Mouse (Mus musculus) liver, embryonic 11.5 days (tissue): ENCODE measurements around the gene Tmbim7. TPM values are rescaled to one million over a fixed set of nuclear protein-coding genes. Genes with fewer than 3 reads are reported as not detected.

ENCODE experiments used
- ATAC-seq: fragments of 200-750 bp; cut with Nextera tagmentation; replicated peaks from 2 replicates; pipeline ENCODE4 v1.8.0; 2017; ENCODE audit warnings: moderate number of reproducible peaks, mild to moderate bottlenecking, moderate TSS enrichment, moderate library complexity; ENCODE audit not compliant: low FRiP score
- DNase-seq: peaks from one replicate; pipeline ENCODE4 v3.0.0-alpha.2; 2017; ENCODE audit warnings: low spot score
- H3K27ac ChIP-seq: fragments of 300-500 bp; sonication (generic); 2 replicates; pipeline ENCODE4 v1.5.1; 2014; ENCODE audit warnings: mild to moderate bottlenecking, low read depth, low read length, control low read depth
- H3K27me3 ChIP-seq: fragments of 300-500 bp; sonication (generic); replicated peaks from 2 replicates; pipeline ENCODE4 v1.6.1; 2014; ENCODE audit warnings: low read length, mixed read lengths; ENCODE audit not compliant: control insufficient read depth, insufficient read depth
- H3K36me3 ChIP-seq: fragments of 300-500 bp; sonication (generic); 2 replicates; pipeline ENCODE4 v1.6.1; 2014; ENCODE audit warnings: mild to moderate bottlenecking, low read length, moderate library complexity, mixed read lengths; ENCODE audit not compliant: control insufficient read depth, insufficient read depth
- H3K4me1 ChIP-seq: fragments of 300-500 bp; sonication (generic); replicated peaks from 2 replicates; pipeline ENCODE4 v1.6.1; 2014; ENCODE audit warnings: low read length, mixed read lengths; ENCODE audit not compliant: control insufficient read depth, insufficient read depth
- H3K4me2 ChIP-seq: fragments of 300-500 bp; sonication (generic); 2 replicates; pipeline ENCODE4 v1.6.1; 2014; ENCODE audit warnings: mild to moderate bottlenecking, control low read depth, moderate library complexity
- H3K4me3 ChIP-seq: fragments of 300-500 bp; sonication (generic); 2 replicates; pipeline ENCODE4 v1.5.1; 2014; ENCODE audit warnings: low read depth, low read length, control low read depth
- H3K9ac ChIP-seq: fragments of 300-500 bp; sonication (generic); 2 replicates; pipeline ENCODE4 v1.6.1; 2014; ENCODE audit warnings: low read depth, low read length, control low read depth
- H3K9me3 ChIP-seq: fragments of 300-500 bp; sonication (generic); 2 replicates; pipeline ENCODE4 v1.6.1; 2016; ENCODE audit warnings: low read length, inconsistent platforms, mixed read lengths; ENCODE audit not compliant: control insufficient read depth
- WGBS: fragments of 180-500 bp; shearing (Covaris S2); extraction: QIAGEN DNeasy Blood & Tissue Kit; methylation state at CpG from one replicate; pipeline ENCODE4 v1.1.7; 2014; 5-methylcytosine and 5-hydroxymethylcytosine counted together
- microRNA-seq: library from miRNA; unstranded; fragments of <30 nt; microRNA quantifications from one replicate; pipeline ENCODE4, GENCODE M21; 2017; ENCODE audit warnings: borderline number of aligned reads
- polyA plus RNA-seq: library from polyadenylated mRNA; unstranded; fragments of >200 nt; fragmentation: Nextera tagmentation; extraction: Ambion mirVana; gene quantifications from 2 replicates; pipeline ENCODE4 v1.2.1, GENCODE M21; 2014

Gene Tmbim7
- polyA plus RNA-seq, 1 experiment from 2014 or later, result not detected

- peaks cover 8% of the 10 kb centered on the region for H3K4me1 ChIP-seq
- ATAC-seq, result peak; percentile 51
- H3K27ac ChIP-seq, result 0 out of 2 replicates have a peak overlapping the region, but pooled peaks have one; percentile 38
- no peak overlapping the region for H3K9ac ChIP-seq
- WGBS, result 81% methylated on average over 2 of the region's 2 CpGs
- no peak overlapping the region for H3K4me3 ChIP-seq
- H3K4me2 ChIP-seq, result no peak overlapping the region
- DNase-seq, result no peak
- no peaks in the 10 kb centered on the region for H3K9me3 ChIP-seq
- H3K27me3 ChIP-seq, result no peaks in the 10 kb centered on the region
- peaks cover 5% of the 10 kb centered on the region; the same call in 1 of the 2 replicates for H3K36me3 ChIP-seq
Observed at GRCm38 (mm10) chr5:3723415-3723814, 72.4 kb downstream of the Tmbim7 start.

GRCm38 (mm10) chr5:3725491-3725890 is 74.5 kb downstream of the Tmbim7 start:
- DNase-seq (no peak), ATAC-seq (no peak)
- 81% methylated on average over 1 of the region's 1 CpGs for WGBS

GRCm38 (mm10) chr5:3728820-3729219 is 77.8 kb downstream of the Tmbim7 start:
- no peak for DNase-seq
- Histone ChIP-seq H3K4me2 (no peak overlapping the region), H3K27ac (no peak overlapping the region), H3K4me3 (no peak overlapping the region), H3K9me3 (no peaks in the 10 kb centered on the region), H3K27me3 (no peaks in the 10 kb centered on the region), H3K36me3 (peaks cover 5% of the 10 kb centered on the region; the same call in 1 of the 2 replicates), H3K9ac (no peak overlapping the region), H3K4me1 (no peaks in the 10 kb centered on the region)
- whole genome bisulfite sequencing, result 85% methylated on average over 5 of the region's 5 CpGs
- ATAC-seq, result no peak

More at GRCm38 (mm10) chr5:3725491-3725890, 74.5 kb downstream of the Tmbim7 start:
- Histone ChIP-seq H3K4me3 (no peak overlapping the region), H3K9me3 (no peaks in the 10 kb centered on the region), H3K9ac (no peak overlapping the region), H3K4me2 (no peak overlapping the region), H3K36me3 (peaks cover 2% of the 10 kb centered on the region; the same call in 1 of the 2 replicates), H3K27ac (no peak overlapping the region), H3K27me3 (no peaks in the 10 kb centered on the region), H3K4me1 (peaks cover 8% of the 10 kb centered on the region)

Small RNAs within 50 kb of the gene (microRNA-seq; reads per million reads assigned to microRNA genes)
- gene Gm22926 (not detected), gene Gm26238 (not detected)

Other genes starting within 250 kb of the Tmbim7 start
- 26.2 and 28.4 TPM in 2 replicates for gene Fam133b, start 107.3 kb upstream of the Tmbim7 start, polyA plus RNA-seq
- 1.8 and 3.1 TPM in 2 replicates for gene 1700109H08Rik, start 79.6 kb upstream of the Tmbim7 start, polyA plus RNA-seq
- 7.7 and 9.3 TPM in 2 replicates for gene Pex1, start 55.1 kb upstream of the Tmbim7 start, polyA plus RNA-seq
- 12.7 and 13.0 TPM in 2 replicates for gene Rbm48, start 54.6 kb upstream of the Tmbim7 start, polyA plus RNA-seq
- gene Gatad1, start 6.0 kb downstream of the Tmbim7 start, polyA plus RNA-seq, result 43.2 and 45.7 TPM in 2 replicates
- gene Ankib1, start 151.7 kb downstream of the Tmbim7 start, polyA plus RNA-seq, result 10.4 and 11.3 TPM in 2 replicates
- gene Krit1, start 152.0 kb downstream of the Tmbim7 start, polyA plus RNA-seq, result 38.2 and 38.8 TPM in 2 replicates
- gene Lrrd1, start 194.0 kb downstream of the Tmbim7 start, polyA plus RNA-seq, result not detected in 2 replicates
- gene Mterf1a, start 242.8 kb downstream of the Tmbim7 start, polyA plus RNA-seq, result 9.9 and 11.7 TPM in 2 replicates